Mouse (Mus musculus): ENCODE data around the gene Ldah.
A peak's percentile ranks its signal among the peaks of the same experiment; 100 is the strongest.
"Not testable (repeated sequence)": the region's sequence is repeated elsewhere in the genome, so short reads cannot be mapped to it uniquely, and the experiment has no call there.

Ldah gene

DNA sequence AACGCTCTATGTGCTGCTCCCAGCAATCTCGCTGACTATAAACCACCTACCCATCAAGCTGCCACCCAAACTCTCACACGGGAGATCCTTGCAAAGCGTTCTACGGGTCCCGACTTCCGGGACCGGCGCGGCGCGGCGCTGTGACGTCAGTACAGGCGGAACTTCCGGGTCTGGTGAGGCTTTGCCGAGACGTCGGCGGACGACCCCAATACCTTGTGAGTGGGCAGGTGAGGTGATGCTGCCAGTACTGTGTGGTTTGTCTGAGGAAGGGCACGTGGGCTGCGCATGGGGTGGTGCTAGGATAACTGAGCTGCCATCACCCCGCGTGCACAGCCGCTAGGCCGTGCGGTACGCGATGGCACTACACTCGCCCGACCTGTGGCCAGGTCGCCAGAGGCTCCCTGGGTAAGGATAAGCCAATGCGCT is at the start of gene Ldah:
TSS of gene Ldah (plus strand) at position 130 of the 426 bp plus-strand sequence.
- DNase-seq (ENCODE audit: low read depth), result peak; percentile 95

DNA sequence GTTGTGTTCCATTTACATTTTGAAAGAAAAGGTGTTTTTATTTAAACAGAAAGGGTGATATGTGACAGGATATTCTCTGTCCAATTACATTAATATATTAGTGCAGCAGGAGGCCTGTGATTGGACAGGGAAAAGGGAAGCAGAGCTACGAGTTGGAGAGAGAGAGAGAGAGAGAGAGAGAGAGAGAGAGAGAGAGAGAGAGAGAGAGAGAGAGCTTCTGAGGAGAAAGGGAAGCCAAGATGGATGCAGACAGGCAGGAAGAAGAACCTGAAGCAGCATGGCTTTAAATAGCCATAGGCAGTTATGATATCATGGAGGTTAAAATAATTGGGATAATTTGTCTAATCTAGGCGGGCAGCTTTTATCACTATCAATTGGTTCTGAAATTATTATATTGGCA is 40.2 kb upstream of the Ldah start:
- no peak for DNase-seq (ENCODE audit: low read depth)

DNA sequence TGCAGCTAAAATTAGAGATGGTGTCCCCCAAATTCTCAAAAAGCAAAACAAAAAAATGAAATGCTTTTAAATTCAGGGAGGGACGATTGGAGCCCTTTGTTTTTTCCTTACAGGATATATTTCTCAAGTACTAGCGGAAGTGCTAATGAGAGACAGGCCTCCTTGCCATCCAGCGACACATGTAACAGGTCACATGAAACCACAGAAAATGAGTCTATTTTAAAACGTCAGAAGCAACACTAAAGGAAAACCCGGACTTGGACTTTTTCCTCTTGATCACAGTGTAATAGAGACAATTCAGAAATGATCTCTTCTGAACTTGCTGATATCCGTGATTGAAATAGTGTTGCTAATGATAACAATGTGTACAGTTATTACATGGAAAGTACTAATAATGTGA is 27.0 kb upstream of the Ldah start:
- DNase-seq (ENCODE audit: low read depth), result no peak

DNA sequence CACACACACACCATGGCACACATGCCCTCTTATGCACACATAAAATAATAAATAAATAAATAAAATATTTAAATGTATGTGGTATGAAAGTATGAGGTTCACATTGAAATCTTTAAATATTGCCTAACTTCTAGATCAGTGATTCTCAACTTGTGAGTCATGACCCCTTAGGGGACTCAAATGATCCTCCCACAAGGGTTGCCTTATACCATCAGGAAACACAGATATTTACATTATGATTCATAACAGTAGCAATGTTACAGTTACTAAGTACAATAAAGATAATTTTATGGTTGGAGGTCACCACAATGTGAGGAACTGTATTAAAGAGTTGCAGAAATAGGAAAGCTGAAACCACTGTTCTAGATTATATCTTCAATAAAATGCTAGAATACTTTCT is 26.2 kb upstream of the Ldah start:
- no peak for DNase-seq (ENCODE audit: low read depth)

DNA sequence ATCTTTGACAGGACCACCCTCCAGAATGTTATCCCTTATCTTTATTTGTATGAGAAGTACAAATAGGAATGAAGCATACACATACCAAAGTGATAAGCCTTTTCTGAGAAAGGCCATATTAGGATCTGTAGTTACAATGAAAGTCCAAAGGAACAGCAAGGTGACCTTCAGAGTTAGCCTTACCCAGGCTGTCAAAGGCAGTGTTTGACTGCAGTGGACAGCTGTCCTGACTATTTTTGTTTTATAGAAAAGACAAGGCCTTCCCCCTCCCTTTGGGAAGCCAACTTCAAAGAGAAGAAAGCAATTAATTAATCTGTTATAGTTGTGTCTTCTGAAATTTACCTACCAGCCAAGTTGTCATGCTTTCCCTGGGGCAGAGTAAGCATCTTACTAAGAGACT is 23.4 kb upstream of the Ldah start:
- DNase-seq (ENCODE audit: low read depth), result no peak

DNA sequence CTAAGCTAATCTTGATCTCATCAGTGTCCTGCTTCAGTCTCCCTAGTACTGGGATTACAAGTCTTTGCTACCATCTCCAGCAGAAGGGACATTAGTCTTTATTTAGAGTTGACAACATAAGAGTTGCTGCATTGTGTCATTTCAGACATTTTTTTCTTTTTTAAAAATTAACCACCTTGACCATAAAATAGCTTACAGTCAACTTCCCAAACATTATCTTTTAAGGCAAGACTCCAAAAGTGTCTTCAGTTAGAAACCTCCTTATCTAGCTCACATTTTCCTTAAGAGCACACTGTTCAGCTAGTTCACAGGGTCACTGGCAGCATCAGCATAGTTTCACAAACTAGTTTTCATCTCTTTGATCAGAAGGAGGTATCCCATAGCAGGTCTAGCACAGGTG is 19.7 kb upstream of the Ldah start:
- DNase-seq (ENCODE audit: low read depth), result no peak

DNA sequence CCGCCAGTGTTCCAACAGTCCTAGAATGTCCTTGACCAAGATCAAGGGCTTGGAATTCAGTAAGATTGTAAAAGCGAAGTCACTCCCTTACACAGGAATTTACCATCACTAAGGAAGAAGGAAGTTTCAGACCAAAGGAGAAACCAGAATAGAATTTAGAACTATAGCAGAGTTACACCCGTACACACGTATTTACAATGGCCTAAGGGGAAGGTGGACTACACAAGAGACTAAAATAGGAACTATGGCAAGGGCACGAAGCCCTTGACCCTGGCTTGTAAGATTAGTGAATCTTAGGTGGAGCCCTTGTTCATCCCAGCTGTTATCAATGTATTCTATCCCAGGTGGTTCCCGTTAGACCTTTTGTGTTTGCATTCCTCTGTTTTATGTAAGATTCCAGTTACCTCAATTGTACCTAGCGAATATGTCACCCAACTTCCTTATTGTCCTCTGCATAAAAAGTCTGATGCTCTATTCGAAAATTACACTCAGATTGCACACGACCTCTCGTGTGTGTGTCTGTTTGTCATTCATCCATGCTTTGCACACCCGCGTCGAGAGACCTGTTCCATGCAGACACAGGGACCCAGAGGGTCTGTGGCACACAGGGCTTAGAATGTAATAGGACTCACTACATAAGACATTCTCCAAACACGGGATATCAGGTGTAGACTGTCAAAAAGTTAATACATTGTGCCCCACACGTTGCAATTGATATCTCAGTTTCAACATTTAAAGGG is 18.9 kb upstream of the Ldah start:
- not testable (repeated sequence) for DNase-seq (ENCODE audit: low read depth)

DNA sequence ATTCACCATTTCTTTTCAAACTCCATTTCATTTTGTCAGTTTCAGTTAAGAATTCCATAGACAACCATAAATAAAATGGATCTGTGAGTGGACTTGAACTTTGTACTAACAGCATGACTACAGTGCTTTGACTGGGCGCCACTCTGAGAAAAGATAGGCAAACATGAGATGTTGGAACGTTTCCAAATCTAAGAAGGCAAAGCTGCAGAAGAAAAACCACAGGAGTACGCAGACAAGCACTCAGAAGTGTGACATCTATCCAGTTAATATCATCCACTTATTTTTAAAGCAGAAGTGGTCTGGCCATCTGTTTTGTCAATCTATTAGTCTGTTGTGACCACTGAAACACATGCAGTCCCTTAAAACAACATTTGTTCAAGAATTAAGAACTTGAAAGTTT is 18.2 kb upstream of the Ldah start:
- DNase-seq (ENCODE audit: low read depth), result no peak

DNA sequence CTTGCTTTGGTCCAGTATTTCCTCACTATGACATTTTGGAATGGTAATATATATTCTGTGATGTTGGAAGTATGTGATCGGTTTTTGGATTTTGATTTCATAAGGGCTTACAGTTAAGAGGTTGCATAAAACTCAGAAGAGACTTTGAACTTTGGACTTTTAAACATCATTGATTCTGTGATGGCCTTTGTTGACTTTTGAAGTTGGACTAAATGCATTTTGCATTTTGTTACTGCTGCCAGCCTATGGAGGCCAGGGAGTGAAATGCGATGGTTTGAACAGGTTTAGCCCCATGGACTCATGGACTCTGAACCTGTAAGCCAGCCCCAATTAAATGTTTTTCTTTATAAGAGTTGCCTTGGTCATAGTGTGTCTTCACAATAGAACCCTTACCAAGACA is 2.2 kb upstream of the Ldah start:
- no peak for DNase-seq (ENCODE audit: low read depth)

DNA sequence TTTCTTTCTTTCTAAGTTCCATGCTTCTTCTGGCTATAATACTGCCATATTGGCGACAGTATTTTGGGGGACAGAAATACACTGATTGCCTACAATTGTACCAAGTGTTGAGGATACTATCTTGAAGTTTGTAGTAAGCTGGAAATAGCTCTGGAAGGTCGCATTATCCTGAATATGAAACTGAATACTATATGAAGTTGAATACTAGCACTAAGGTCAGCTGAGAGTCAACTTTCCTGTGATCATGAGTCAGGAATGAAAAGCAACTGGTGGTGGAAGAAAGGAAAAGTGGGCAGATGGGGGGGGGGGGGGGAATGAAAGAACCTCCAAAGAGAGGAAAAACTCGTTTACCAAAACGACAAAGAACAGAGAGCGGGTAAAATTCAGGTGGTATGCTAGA is 329 bp upstream of the Ldah start:
- DNase-seq (ENCODE audit: low read depth), result no peak

DNA sequence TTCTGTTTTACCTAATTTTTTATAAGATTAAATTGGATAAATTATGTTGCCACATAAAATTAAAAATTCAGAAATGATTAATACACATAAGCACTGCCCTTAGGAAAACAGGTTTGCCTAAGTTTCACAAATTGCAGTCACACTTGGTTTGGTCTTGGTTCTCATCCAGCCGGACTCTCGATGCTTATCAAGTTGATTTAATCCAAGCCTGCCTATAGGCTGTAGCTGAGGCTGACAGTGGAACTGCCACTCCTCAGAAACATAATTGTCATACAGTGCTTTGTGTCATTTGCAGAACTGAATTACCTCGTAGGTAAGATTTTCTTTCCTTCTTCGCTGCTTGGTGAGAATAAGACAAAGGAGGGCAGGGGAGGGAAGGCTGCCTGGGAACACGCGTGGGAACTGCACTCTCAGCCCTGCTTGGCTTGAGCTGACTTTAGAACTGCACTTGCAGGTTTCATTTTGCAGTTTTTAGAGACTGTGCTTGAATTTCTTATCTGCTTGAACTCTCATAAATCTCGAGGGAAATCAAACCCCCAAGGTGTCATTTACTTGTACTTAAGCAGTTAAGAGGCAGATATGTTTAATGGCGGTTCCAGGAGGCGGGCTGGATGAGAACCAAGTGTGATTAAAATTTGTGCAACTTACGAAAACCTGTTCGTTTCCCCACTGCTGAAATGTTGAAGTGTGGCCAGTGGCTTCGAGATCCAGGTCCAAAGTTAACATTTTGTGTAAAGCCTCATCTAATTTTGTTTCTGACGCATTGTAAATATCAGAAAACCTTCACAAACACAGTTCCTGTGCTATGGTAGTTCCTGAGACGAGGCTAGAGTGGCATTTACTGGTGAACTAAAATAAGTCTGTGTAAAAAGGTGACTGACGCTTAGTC is 8.7 kb downstream of the Ldah start:
- DNase-seq (ENCODE audit: low read depth), result no peak

DNA sequence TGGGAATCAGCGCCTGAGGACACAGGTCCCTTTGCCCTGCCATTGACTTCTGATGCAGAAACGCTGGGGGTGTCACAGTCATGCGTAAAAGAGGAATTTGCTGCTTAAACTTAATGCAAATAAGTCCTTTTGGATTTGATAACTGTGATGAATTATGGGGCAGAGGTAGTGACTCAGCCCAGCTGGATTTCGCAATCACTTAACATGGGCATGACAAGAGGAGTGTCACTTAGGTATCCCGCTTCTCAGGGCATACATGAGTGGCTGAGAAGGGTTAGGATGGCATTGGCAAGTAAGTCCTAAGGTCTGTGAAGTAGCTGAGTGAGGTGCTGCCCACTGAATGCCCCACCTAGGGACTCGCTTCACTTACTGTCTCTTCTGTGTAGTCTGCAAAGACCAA is 15.1 kb downstream of the Ldah start:
- DNase-seq (ENCODE audit: low read depth), result no peak

DNA sequence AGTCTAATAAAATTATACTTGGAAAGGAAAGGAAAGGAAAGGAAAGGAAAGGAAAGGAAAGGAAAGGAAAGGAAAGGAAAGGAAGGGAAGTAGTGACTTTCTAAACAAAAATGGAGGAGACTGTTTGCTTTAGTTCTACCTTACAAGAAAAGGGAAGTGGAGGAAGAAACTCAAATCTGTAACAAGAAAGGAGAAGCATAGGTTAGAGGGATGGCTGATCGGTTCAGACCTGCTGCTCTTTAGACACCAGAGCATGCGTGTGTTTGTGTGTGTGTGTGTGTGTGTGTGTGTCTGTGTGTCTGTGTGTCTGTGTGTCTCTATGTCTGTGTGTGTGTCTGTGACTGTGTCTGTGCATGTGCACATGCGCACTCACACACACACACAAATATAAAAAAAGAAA is 23.2 kb downstream of the Ldah start:
- DNase-seq (ENCODE audit: low read depth), result no peak

DNA sequence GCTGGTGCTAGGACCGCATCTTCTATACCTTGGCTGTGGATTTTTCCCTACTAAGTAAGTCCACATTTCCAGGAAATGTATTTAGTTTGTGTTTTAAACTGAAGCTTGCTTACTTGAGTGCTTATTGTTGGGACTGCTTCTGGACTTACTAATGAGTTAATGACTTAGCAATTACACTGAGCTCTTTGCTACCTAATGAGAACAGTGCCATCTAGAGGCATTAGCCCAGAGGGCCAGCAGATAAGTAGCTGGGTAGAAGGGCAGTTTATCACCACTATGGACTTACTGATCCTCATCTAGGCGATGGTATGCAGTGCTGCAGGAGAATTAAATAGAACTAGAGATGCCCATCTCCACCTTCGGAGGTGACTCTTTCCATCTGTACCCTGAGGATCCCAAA is 24.8 kb downstream of the Ldah start:
- peak; percentile 29 for DNase-seq (ENCODE audit: low read depth)

DNA sequence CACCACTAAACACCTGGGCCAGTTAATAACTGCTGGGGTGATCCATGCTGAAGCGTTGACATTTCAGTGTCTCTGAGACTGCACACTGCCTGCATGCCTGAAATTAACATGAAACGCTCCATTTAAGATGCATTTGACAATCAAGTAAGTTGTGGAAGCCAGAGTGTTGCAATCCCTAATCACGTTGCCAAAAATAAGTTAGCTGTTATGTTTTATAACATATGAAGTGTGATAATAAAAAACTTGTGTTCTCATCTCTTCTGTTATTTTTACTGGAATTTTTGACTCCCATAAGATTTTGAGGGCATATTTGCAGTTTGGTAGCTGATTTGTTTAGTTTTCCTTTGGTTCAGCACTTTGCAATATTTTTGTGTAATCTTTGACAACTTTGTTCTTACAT is 34.3 kb downstream of the Ldah start:
- no peak for DNase-seq (ENCODE audit: low read depth)

DNA sequence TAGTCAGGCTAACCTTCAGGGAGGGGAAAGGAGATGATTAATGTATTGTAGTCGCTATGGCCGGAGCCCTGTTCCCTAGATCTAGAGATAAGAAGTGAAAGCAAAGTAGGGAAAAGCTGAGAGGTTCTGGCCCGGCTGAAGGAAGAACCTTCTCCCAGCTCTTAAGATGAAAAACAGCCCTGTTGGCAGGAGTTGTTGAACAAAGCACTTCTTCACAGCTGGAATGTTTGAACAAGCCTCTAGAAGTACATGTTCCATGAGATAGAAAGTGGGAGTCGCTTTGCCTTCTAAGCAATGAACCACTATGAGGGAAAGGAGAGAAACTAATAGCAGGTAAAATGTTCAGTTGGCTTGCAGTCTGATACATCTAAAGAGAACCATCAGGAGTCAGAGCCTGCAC is 36.8 kb downstream of the Ldah start:
- no peak for DNase-seq (ENCODE audit: low read depth)

DNA sequence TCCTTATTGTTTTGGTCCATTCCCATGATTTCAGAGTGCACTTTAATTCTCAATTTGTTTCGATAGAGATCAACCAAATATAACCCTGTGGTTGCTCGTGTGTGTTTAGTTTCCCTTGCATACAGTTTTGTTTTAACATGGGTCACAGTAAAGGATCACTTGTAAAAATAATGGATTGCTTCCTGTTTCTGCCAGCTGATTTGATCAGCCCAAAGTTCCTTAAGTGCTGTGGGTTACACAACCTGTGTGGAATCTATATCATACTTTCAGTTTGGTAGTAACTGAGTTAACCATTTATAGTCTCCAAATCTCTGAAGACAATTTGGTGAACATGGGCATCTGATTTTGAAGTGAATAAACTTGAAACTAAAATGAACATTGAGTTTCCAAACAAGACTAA is 52.4 kb downstream of the Ldah start:
- DNase-seq (ENCODE audit: low read depth), result no peak

DNA sequence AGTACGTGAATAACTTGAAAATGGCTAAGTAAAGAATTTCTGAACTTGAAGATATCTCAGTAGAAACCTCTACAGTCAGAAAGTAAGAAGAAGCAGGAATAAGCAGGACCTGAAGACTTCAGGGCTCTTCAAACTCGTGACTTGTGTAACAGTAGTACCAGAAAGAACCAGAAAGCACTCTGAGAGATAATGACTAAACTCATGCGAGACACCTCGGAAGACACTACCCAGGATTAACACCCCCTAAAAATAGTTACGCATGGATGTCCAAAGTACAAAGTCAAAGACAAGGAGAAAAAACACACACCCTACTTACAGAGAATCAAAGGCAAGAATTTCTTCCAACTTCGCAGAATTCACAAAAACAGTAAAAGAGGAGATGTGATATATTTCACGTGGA is 58.4 kb downstream of the Ldah start:
- no peak for DNase-seq (ENCODE audit: low read depth)

DNA sequence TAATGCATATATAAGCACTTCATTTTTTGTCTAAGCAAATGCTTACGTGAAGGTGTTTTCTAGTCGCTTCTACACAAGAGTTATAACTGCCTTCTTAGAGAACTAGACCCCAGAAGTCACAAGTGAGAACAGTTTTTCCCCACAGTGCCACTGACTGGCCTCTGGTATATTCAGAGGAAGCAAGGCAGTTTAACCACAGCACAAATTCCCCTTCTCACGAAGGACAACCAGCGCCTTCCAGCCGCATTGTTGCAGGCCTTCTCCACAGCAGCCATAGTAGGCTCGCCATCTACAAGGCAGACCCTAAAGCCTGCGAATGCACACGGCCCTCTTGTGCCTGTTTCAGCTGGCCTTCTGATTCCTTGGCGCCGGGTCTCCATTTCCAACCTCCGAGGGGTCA is 61.7 kb downstream of the Ldah start:
- no peak for DNase-seq (ENCODE audit: low read depth)

DNA sequence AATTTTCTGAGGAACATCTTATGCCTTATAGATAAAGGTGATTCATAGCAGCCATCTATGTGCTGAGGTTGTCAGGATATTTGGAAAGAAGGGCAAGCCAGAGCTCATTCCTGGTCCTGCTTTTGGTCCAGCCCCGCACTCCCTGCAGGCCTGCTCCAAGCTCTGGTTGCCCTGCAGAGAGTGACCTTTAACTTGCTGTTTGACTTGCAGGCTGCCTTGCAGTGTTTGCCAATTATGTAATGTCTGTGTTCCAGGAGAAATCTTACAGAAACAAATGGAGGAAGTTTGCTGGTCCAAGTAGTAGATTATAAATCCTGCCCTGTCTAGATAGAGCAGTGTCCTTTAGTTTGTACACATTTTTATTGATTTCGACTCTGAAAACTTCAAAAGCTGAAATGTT is 63.5 kb downstream of the Ldah start:
- DNase-seq (ENCODE audit: low read depth), result no peak

DNA sequence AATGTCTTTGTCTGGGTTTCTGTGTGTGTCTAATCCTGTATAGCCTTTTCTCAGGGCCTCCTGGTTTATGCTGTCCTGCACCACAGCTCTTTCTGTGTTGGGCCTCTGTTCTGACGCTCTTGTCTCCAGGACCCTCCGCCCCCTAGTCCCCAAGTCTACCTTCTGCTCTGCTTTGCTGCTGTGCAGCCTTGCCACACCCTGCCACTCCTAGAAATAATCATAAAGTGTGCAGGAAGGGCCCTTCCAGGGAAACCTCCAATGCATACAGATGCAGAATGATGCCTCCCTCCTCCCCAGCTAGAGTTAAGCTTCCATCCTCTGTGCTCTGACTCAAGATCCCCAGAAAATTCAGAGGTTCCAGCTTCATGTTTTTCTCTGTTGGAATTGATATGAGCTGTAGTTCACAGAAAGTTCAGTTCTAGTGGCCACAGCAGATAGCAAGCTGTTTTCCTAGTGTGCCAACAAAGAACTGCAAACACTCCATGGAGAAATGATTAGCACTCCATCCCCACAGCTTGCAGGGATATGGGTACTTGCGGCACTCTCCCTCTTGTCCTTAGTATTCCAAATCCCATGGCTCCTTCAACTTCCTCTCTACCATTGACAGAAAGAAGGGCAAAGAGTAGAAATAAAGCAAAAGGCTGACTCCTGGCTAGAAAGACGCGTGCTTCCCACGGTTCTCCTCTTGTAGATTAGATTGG is 65.7 kb downstream of the Ldah start:
- DNase-seq (ENCODE audit: low read depth), result no peak

DNA sequence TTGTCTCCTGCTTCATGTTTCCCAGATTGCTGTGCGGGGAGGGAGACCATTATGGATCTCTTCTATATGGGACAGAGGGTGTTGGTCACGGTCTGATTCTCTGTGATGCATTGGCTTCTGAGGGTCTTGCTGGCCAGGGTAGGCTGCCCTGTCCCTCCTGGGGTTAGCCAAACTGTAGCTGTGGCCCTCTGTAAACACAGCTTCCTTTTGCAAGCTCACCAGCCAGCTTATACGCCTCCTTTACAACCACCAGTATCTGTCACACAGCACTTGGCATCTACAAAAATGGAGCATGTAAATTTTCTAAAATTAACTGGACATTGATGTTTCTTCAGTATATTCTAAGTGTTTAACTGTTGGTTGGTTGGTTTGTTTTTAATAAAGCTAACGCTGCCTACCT is 67.5 kb downstream of the Ldah start:
- DNase-seq (ENCODE audit: low read depth), result no peak

Data from induced T-regulatory cell, adult 2 months (primary cell).